Mouse (Mus musculus) kidney, postnatal 4 days (tissue): Measurements from ENCODE around the gene Lrrc23.
A peak's percentile ranks its signal among the peaks of the same experiment; 100 is the strongest.

Source experiments
- DNase-seq, 2 experiments: peaks; one replicate each; pipeline ENCODE4 v3.0.0; 2021; ENCODE audit warnings: mixed read lengths in 2 of 2

Gene Lrrc23

GRCm38 (mm10) chr6:124740211-124740887, 39.2 kb downstream of the Lrrc23 start:
- DNase-seq, result no peak

- no peak for DNase-seq
Observed at GRCm38 (mm10) chr6:124739231-124739796, 40.2 kb downstream of the Lrrc23 start.

- DNase-seq, result peak; percentile 79 to 90
Observed at GRCm38 (mm10) chr6:124738511-124739023, 41.0 kb downstream of the Lrrc23 start, which contains the start of gene Ptpn6. Ptpn6 (minus strand) TSS chr6:124738714.

- no peak for DNase-seq
Observed at GRCm38 (mm10) chr6:124737040-124737439, 42.5 kb downstream of the Lrrc23 start.

- no peak for DNase-seq
Observed at GRCm38 (mm10) chr6:124734417-124734816, 45.1 kb downstream of the Lrrc23 start.

- peak; percentile 44 to 59 for DNase-seq
Observed at GRCm38 (mm10) chr6:124732476-124733370, 46.8 kb downstream of the Lrrc23 start.

- no peak for DNase-seq
Observed at GRCm38 (mm10) chr6:124731038-124731437, 48.5 kb downstream of the Lrrc23 start.

GRCm38 (mm10) chr6:124729850-124730705, 49.4 kb downstream of the Lrrc23 start:
- DNase-seq, result no peak

- DNase-seq, result no peak
Observed at GRCm38 (mm10) chr6:124728621-124729020, 50.9 kb downstream of the Lrrc23 start.

GRCm38 (mm10) chr6:124724472-124724871, 55.1 kb downstream of the Lrrc23 start:
- DNase-seq, result no peak

GRCm38 (mm10) chr6:124723541-124723940, 56.0 kb downstream of the Lrrc23 start:
- DNase-seq, result no peak

- DNase-seq, result no peak
Observed at GRCm38 (mm10) chr6:124722876-124723473, 56.6 kb downstream of the Lrrc23 start.

- DNase-seq, result no peak
Observed at GRCm38 (mm10) chr6:124720904-124721303, 58.6 kb downstream of the Lrrc23 start.
